Mouse (Mus musculus) heart, postnatal 14 days (tissue): ENCODE data around the gene Naip6. TPM values are rescaled to one million over a fixed set of nuclear protein-coding genes. Genes with fewer than 3 reads are reported as not detected.
A peak's percentile ranks its signal among the peaks of the same experiment; 100 is the strongest.
"Not testable (repeated sequence)": the region's sequence is repeated elsewhere in the genome, so short reads cannot be mapped to it uniquely, and the experiment has no call there.

Source experiments
- DNase-seq, 2 experiments: peaks; one replicate each; pipeline ENCODE4 v3.0.0; 2021 to 2022
- intact Hi-C: fragments of 180-260 bp; cut with DNase I; formaldehyde crosslinking; loops from one replicate; pipeline ENCODE4 v1.15.1; 2025
- long read RNA-seq, 2 experiments: library from polyadenylated mRNA; stranded (forward); transcript quantifications; one replicate each; pipeline ENCODE4 v2.0.0; 2021
- total RNA-seq, 2 experiments: library from RNA; stranded (reverse); gene quantifications; 2 replicates each; pipeline ENCODE4 v1.2.3; 2021

The Naip6 gene
- under 1 TPM; 0.20 to 0.22 TPM for total RNA-seq
- long read RNA-seq, experiment 1 = 0 reads
- long read RNA-seq, experiment 2 = 0 reads

DNA sequence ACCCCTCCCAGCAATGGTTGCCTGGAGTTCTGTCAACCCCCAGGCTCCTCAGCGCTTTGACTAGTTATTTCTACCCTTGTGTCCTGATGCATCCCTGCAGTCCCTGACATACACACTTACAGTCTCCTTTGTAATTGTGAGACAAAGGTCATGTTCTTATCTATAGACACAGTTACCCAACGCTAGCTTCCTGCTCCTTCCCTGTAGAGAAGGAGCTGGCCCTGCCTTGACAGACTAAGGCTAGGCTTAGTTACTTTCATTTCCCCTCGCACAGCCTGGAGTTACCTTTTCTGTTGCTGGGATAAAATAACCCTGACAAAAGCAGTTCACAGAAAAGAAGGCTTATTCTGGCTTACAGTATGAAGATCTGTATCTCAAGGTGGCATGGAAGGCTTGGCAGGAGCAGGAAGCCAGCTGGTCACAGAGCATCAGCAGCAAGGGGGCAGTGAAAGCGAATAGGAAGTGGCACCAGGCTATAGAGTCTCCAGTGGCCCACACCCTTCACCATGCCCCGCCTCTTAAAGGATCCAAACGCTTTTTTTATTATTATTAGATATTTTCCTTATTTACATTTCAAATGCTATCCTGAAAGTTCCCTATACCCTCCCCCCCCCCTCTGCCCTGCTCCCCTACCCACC is at the start of gene Naip6:
Gene Naip6 (minus strand): TSS at position 419 of the 638 bp plus-strand sequence.
- intact Hi-C loops, DNase-seq: not testable (repeated sequence)

- DNase-seq, intact Hi-C loops: not testable (repeated sequence)
These were observed 34.8 kb upstream of the Naip6 start for GRCm38 (mm10) chr13:100352315-100352714.

GRCm38 (mm10) chr13:100349510-100350173 is 32.2 kb upstream of the Naip6 start:
- intact Hi-C loops, DNase-seq: not testable (repeated sequence)

DNA sequence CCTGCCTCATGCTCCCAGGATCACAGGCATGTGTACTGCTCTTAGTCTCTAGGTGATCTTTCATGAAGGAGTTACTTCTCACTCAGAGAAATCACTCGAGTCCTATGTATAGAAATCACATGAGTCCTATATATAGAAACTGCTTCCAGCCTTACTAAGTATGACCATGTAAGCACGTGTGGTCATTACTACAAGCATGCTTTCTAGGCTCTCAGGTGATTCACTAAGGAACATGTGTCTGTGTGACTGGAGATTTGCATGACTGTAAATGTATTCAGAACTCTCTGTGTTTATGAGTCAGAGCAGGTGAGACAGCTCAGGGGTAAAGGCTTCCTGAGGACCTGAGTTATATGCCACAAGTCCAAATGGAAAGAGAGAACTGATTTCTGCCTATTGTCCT is 24.3 kb upstream of the Naip6 start:
- intact Hi-C loops = loop anchor here (2.0 kb wide), 1 partner anchor 79 kb away; no protein-coding TSS in a partner anchor
- no peak for DNase-seq

DNA sequence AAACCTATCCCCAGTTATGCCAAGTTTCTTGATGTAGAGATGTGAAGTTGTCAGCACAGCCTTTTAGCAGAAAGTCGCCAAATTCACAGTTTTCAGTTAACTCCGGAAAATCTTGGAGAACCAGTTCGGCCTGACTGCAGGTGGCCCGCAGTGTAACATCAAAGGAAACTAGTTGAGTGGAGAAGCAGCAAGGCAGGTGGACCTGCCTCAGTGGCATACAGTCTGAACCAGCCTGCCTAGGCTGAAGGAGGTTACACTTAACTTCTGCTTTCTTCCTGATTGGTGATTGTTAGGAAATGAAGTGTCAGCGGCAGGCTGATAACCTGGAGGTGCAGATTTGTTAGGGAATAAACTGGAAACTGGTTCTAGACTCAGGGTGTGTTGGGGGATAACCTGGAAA is 14.3 kb upstream of the Naip6 start:
- intact Hi-C loops, DNase-seq: not testable (repeated sequence)

GRCm38 (mm10) chr13:100328899-100329298 is 11.4 kb upstream of the Naip6 start:
- intact Hi-C loops = loop anchor here (10.0 kb wide), 1 partner anchor 74 kb away; no protein-coding TSS in a partner anchor
- not testable (repeated sequence) for DNase-seq

DNA sequence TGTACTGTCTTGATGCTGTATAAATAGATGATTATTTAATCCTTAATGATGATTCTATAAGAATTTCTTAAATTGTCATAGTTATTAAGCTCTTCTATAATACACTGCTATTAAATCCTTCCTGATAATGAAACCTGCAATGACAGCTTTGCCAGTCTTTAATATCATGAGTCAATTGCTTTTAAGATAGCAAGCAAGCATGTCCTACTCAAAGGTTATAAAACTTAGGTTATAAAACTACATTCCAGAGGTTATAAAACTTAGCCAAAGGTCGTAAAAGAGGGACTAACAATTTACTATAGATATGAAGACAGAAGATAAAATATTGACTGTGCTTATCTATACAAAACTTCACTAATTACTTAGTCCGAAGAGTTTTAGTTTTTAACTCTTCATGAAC is 10.6 kb upstream of the Naip6 start:
- DNase-seq = not testable (repeated sequence)
- intact Hi-C loops = loop anchor here (10.0 kb wide), 1 partner anchor 73 kb away; no protein-coding TSS in a partner anchor

DNA sequence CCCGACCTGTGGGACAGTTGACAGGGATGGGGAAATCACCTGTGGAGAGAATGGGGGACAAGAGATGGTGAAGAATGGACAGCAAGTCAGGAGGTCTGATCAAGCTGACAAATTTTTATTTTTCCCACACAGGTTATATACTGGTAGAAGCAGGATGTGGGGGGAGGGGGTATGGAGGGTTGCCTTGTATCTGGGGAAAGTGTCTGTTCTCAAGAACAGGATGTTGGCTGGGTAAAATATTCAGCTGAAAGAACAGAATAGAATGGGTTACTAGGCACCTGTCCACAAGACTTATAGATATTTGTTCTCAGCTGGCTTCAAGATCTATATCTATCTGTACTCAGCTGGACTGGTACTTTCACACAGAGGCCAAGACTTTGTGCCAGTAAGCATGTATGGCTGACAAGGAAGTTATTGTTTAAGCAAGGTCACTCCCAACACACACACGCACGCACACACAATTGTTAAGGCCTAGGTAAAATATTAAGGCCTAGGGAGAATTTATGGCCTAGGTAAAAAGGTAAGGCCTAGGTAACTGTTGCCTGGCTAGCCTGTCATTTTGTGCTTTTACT is 4.9 kb upstream of the Naip6 start:
- DNase-seq = not testable (repeated sequence)
- intact Hi-C loops = loop anchor here (10.0 kb wide), 1 partner anchor 68 kb away; no protein-coding TSS in a partner anchor

DNA sequence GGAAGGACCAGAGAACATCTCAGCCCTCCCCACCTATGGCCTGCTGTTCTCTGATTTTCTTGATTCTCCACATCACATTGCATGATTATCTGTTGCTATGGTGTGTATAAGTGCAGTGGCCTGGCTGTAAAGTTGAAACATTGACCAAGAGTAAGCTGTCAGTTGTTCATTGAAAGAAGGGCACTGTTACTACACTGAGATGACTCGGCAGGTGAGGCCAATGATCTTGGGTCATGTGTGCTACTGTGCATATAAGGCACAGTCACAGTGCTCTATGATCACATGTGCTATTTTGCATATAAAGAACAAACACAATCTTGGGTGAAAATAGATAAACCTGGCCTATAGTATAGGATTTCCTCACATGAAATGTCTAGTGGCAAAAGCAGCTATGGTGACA is 32.9 kb downstream of the Naip6 start:
- intact Hi-C loops = no loop called here
- DNase-seq = no peak

- DNase-seq, intact Hi-C loops: not testable (repeated sequence)
These were observed 45.9 kb downstream of the Naip6 start for GRCm38 (mm10) chr13:100271474-100272132.

GRCm38 (mm10) chr13:100256996-100257395 is 60.5 kb downstream of the Naip6 start:
- intact Hi-C loops = loop anchor here (10.0 kb wide), 1 partner anchor 68 kb away; no protein-coding TSS in a partner anchor

DNA sequence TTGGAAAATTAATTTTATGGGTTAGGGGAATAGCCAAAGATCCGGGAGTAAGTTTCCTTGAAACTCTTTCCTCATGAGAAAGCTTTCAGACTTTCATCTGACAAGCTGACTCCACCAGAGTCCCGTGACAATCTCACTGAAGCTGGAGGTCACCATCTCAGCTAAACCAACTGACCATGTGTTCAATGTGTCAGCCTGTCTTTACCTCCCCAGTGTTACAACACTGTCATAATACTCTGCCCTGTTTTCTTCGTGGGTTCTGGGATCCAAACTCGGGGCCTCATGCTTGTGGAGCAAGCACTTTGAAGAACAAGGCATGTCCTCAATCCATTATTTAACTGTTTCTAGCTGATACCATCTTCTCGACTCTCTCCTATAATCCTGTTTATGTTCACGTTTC is 61.5 kb downstream of the Naip6 start:
- intact Hi-C loops = loop anchor here (10.0 kb wide), 1 partner anchor 69 kb away; no protein-coding TSS in a partner anchor
- not testable (repeated sequence) for DNase-seq

More at GRCm38 (mm10) chr13:100256996-100257395, 60.5 kb downstream of the Naip6 start:
- not testable (repeated sequence) for DNase-seq

DNA sequence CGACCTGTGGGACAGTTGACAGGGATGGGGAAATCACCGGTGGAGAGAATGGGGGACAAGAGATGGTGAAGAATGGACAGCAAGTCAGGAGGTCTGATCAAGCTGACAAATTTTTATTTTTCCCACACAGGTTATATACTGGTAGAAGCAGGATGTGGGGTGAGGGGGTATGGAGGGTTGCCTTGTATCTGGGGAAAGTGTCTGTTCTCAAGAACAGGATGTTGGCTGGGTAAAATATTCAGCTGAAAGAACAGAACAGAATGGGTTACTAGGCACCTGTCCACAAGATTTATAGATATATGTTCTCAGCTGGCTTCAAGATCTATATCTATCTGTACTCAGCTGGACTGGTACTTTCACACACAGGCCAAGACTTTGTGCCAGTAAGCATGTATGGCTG is 65.6 kb downstream of the Naip6 start:
- intact Hi-C loops = loop anchor here (10.0 kb wide), 1 partner anchor 73 kb away; no protein-coding TSS in a partner anchor
- DNase-seq = not testable (repeated sequence)

DNA sequence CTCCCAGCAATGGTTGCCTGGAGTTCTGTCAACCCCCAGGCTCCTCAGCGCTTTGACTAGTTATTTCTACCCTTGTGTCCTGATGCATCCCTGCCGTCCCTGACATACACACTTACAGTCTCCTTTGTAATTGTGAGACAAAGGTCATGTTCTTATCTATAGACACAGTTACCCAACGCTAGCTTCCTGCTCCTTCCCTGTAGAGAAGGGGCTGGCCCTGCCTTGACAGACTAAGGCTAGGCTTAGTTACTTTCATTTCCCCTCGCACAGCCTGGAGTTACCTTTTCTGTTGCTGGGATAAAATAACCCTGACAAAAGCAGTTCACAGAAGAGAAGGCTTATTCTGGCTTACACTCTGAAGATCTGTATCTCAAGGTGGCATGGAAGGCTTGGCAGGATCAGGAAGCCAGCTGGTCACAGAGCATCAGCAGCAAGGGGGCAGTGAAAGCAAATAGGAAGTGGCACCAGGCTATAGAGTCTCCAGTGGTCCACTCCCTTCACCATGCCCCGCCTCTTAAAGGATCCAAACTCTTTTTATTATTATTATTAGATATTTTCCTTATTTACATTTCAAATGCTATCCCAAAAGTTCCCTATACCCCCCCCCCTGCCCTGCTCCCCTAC is 70.5 kb downstream of the Naip6 start:
- intact Hi-C loops = not testable (repeated sequence)
- peak in 1 of 2 experiments; percentile 1 for DNase-seq

DNA sequence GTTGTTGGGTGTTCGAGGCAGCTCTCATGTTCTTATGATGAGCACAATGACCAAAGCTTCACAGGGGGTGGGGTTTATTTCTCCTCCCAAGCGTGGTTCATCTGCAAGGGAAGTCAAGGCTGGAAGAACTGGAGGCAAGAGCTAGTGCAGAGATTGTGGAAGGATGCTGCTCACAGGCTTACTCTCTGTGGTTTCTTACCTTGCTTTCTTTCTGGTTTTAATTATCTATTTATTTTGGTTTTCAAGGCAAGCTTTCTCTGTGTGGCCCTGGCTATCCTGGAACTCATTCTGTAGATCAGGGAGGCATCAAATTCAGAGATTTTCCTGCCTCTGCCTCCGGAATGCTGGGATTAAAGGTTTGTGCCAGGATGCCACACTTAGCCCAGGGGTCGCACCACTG is 71.3 kb downstream of the Naip6 start, which contains the start of gene Naip5:
Gene Naip5 (minus strand): TSS at position 101 of the 400 bp plus-strand sequence.
- DNase-seq, intact Hi-C loops: not testable (repeated sequence)

DNA sequence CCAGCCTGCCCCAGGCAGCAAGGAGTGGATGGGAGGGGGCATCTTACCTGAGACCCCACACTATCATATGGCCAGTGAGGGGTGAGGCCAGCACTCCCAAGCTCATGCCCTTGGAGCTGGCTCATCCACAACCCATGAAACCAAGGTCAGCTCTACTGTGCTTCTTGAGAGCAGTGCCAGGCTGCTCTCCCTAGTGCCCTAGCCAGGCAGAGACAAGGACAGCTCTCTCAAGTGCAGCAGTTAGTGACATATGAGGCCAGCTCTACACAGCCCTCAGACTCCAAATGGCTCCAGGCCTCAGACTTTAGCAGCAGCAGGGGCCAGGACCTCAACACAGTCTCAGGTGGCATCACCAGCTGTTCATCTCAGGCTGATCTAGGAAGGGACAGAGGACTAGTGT is 73.8 kb downstream of the Naip6 start:
- intact Hi-C loops = no loop called here
- no peak for DNase-seq
